16 mouse cellular contexts compared by ENCODE assay signal in the genomic region with DNA sequence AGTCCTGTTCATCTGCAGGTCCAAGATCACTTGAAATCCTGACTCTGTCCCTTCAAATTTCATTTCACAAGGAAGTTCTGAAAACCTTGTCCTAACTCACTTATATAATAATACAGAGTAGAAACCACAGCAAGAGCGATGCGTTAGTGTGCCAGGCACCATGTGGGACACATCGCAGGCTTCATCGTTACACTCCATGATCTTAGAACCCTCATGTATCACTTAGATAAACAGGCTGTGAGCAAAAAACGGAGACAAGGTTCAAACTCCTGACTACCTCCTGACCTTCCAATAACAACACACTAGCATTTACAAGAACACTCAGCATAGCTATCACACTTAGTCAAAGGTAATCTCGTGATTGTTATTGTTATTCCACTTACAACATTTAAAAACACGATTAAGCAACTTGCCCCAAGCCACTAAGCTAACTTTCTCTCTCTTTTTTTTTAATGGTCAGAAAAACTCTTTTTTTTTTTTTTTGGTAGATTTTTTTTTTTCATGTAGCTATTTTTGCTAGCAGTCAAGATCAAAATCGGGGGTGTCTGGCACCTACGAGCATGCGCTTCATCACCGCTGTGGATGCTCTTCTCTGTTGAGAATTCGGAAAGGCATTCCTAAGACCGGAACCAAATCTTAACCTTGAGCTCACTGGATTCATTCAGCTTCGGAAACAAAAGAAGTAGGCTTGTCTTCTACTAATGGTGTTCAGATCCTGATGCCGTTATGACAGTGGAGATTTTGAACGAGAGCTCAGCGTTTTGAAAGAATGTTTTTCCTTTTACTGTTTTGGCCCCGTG.
"Had no signal": no experiment of that assay in that cellular context is flagged by ENCODE, and none has a peak within 500 bp of the region (broad histone marks: within the 10 kb centered on the region; RNA-seq: fewer than 3 reads in every experiment).

No protein-coding gene starts in this region.

- H3K9ac ChIP-seq: kidney, embryonic 15.5 days; liver, embryonic 15.5 days; midbrain, embryonic 15.5 days; neural tube, embryonic 13.5 days; stomach, embryonic 15.5 days had no signal

- H3K4me3 ChIP-seq: kidney, embryonic 15.5 days; limb, embryonic 10.5 days; liver, embryonic 15.5 days; megakaryocyte, embryonic 14.5 days; midbrain, embryonic 15.5 days; neural tube, embryonic 13.5 days; stomach, embryonic 15.5 days had no signal

- ATAC-seq: midbrain, embryonic 15.5 days had no signal

- H3K36me3 ChIP-seq: kidney, embryonic 15.5 days; limb, embryonic 10.5 days; liver, embryonic 15.5 days; midbrain, embryonic 15.5 days; neural tube, embryonic 13.5 days; stomach, embryonic 15.5 days had no signal

- H3K27ac ChIP-seq: kidney, embryonic 15.5 days; limb, embryonic 10.5 days; liver, embryonic 15.5 days; macrophage; midbrain, embryonic 15.5 days; neural tube, embryonic 13.5 days; stomach, embryonic 15.5 days had no signal

- H3K4me2 ChIP-seq: kidney, embryonic 15.5 days; liver, embryonic 11.5 days; liver, embryonic 15.5 days; midbrain, embryonic 11.5 days; midbrain, embryonic 15.5 days; neural tube, embryonic 13.5 days; stomach, embryonic 15.5 days had no signal

- H3K27me3 ChIP-seq: kidney, embryonic 15.5 days; liver, embryonic 15.5 days; megakaryocyte, embryonic 14.5 days; midbrain, embryonic 15.5 days; neural tube, embryonic 13.5 days; stomach, embryonic 15.5 days had no signal

- H3K9me3 ChIP-seq: kidney, embryonic 15.5 days; limb, embryonic 10.5 days; liver, embryonic 15.5 days; megakaryocyte, embryonic 14.5 days; midbrain, embryonic 15.5 days; neural tube, embryonic 13.5 days; stomach, embryonic 15.5 days had no signal

- H3K4me1 ChIP-seq: kidney, embryonic 15.5 days; limb, embryonic 10.5 days; liver, embryonic 15.5 days; megakaryocyte, embryonic 14.5 days; midbrain, embryonic 15.5 days; stomach, embryonic 15.5 days had no signal

- DNase-seq: kidney, adult 2 months; kidney, postnatal 14 days; retina, postnatal 1 day; right cerebral cortex, postnatal 4 days; thymus, adult 2 months; thymus, postnatal 25 days had no signal
